Comparison of ENCODE assay signal across 17 mouse cellular contexts in the genomic region with DNA sequence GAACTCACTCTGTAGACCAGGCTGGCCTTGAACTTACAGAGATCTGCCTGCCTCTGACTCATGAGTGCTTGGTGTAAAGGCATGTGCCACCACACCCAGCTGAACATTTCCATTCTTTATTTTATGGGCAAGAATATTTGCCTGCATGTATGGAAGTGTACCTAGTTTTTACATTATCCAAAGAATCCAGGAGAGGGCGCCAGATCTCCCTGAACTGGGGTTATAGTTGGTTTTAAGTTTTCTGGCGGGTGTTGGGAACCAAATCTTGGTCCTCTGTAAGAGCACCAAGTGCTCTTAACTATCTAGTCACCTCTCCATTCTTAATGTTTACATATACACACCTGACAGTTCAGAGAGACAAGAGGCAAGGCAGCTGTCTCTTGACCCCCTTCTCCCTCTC. TPM values are rescaled to one million over a fixed set of nuclear protein-coding genes. Genes with fewer than 3 reads are reported as not detected.
DNase-seq lines count a peak whose midpoint lies in the region; ATAC-seq and TF ChIP-seq lines count a peak whose summit lies in the region.
"Had no signal": no experiment of that assay in that cellular context is flagged by ENCODE, and none has a peak within 500 bp of the region (broad histone marks: within the 10 kb centered on the region; RNA-seq: fewer than 3 reads in every experiment).

No protein-coding gene starts in this region.

- H3K9me3 ChIP-seq in hindbrain, embryonic 16.5 days (ENCODE audit: control insufficient read depth, low read length) = no peaks in the 10 kb centered on the region
- H3K9me3 ChIP-seq: G1E; midbrain, embryonic 13.5 days had no signal

- no peak overlapping the region for H3K4me2 ChIP-seq in hindbrain, embryonic 16.5 days (ENCODE audit: low read length)
- H3K4me2 ChIP-seq: heart, embryonic 11.5 days; limb, embryonic 12.5 days; midbrain, embryonic 13.5 days had no signal

- peak; percentile 41 for DNase-seq in CD4-positive, CD25-positive, alpha-beta regulatory T cell, adult 2 months (ENCODE audit: low read depth, low spot score)
- no peak for DNase-seq in left cerebral cortex, adult 2 months (ENCODE audit: extremely low spot score in 1 of 2, low spot score in 2 of 2)
- no peak for DNase-seq in left cerebral cortex, adult 9 months (ENCODE audit: low spot score in 2 of 2)
- peak; percentile 24 for DNase-seq in 416B (ENCODE audit: low read depth)
- peak; percentile 58 for DNase-seq in induced T-regulatory cell, adult 2 months (ENCODE audit: low read depth)
- DNase-seq in adrenal gland, postnatal 10 days = no peak
- DNase-seq: cerebellum, adult 9-11 months; heart, postnatal 14 days; retina, postnatal 1 day; right cerebral cortex, postnatal 4 days had no signal

- ATAC-seq in CD4-positive, CD25-positive, alpha-beta regulatory T cell, adult 4 months = no peak
- ATAC-seq in hindbrain, embryonic 16.5 days = no peak
- ATAC-seq: midbrain, embryonic 13.5 days had no signal

- no peak overlapping the region for H3K27ac ChIP-seq in left cerebral cortex, adult 2 months
- H3K27ac ChIP-seq in hindbrain, embryonic 16.5 days (ENCODE audit: low read depth, low read length) = no peak overlapping the region
- H3K27ac ChIP-seq: limb, embryonic 12.5 days; macrophage; midbrain, embryonic 13.5 days had no signal

- H3K4me3 ChIP-seq in left cerebral cortex, adult 2 months = no peak overlapping the region
- no peak overlapping the region for H3K4me3 ChIP-seq in hindbrain, embryonic 16.5 days (ENCODE audit: low read length)
- H3K4me3 ChIP-seq: limb, embryonic 12.5 days; midbrain, embryonic 13.5 days had no signal

- H3K4me1 ChIP-seq in hindbrain, embryonic 16.5 days (ENCODE audit: control insufficient read depth, insufficient read depth, low read depth, low read length) = peaks cover 2% of the 10 kb centered on the region

- no peak overlapping the region for H3K9ac ChIP-seq in hindbrain, embryonic 16.5 days (ENCODE audit: low read depth, low read length)
- H3K9ac ChIP-seq: limb, embryonic 12.5 days; midbrain, embryonic 13.5 days had no signal

- TF ChIP-seq CTCF in left cerebral cortex, adult 2 months (IDR thresholded peaks at IDR 0.05) = peak; percentile 30

- 69% methylated on average over 2 of the region's 2 CpGs for WGBS in hindbrain, embryonic 16.5 days

- no peaks in the 10 kb centered on the region for H3K36me3 ChIP-seq in hindbrain, embryonic 16.5 days (ENCODE audit: control insufficient read depth, insufficient read depth, low read length)
- H3K36me3 ChIP-seq: G1E; limb, embryonic 12.5 days; midbrain, embryonic 13.5 days had no signal

- H3K27me3 ChIP-seq in hindbrain, embryonic 16.5 days (replicated peaks; ENCODE audit: control insufficient read depth, insufficient read depth, low read length) = no peaks in the 10 kb centered on the region
- H3K27me3 ChIP-seq: limb, embryonic 12.5 days; midbrain, embryonic 13.5 days had no signal

- intact Hi-C loops in left cerebral cortex, adult 2 months (cut with DNase I) = loop anchor here (5.0 kb wide), 1 partner anchor 774 kb away; no protein-coding TSS in a partner anchor

RNA-seq across cellular contexts. Expression of gene Enc1, which starts 7.8 kb away (rescaled TPM):
- polyA plus RNA-seq in CD4-positive, CD25-positive, alpha-beta regulatory T cell, adult 4 months (2017; shearing (Covaris generic)) = 1 to 10 TPM; 2.8 to 3.5 TPM
- total RNA-seq in left cerebral cortex, adult 2 months (2021) = 100 to 1,000 TPM; 653 to 683 TPM
- total RNA-seq in adrenal gland, postnatal 10 days (2021) = 10 to 100 TPM; 19.6 to 20.3 TPM
- 66.3 and 67.6 TPM in 2 replicates for polyA plus RNA-seq in hindbrain, embryonic 16.5 days (2015; fragmentation: Nextera tagmentation; extraction: Ambion mirVana)

RNA-seq across cellular contexts. Expression of gene Hexb, which starts 34.9 kb away (rescaled TPM):
- polyA plus RNA-seq in CD4-positive, CD25-positive, alpha-beta regulatory T cell, adult 4 months (2017; shearing (Covaris generic)) = 10 to 100 TPM; 65.3 to 71.7 TPM
- 100 to 1,000 TPM; 102 to 103 TPM for total RNA-seq in left cerebral cortex, adult 2 months (2021)
- total RNA-seq in adrenal gland, postnatal 10 days (2021) = 10 to 100 TPM; 26.7 to 29.8 TPM
- polyA plus RNA-seq in hindbrain, embryonic 16.5 days (2015; fragmentation: Nextera tagmentation; extraction: Ambion mirVana) = 54.1 and 58.5 TPM in 2 replicates

Comparison
In these comparisons a context has a peak if more than half of its experiments do, and no peak if none do; other contexts are left out.
1. DNase-seq: peak in CD4-positive, CD25-positive, alpha-beta regulatory T cell, adult 2 months (single experiment), 416B (single experiment) and induced T-regulatory cell, adult 2 months (single experiment); none in left cerebral cortex, adult 2 months (0 of 2), left cerebral cortex, adult 9 months (0 of 2) and adrenal gland, postnatal 10 days (single experiment).
2. RNA of gene Enc1, which starts 7.8 kb away (total RNA-seq): 653 to 683 TPM in left cerebral cortex, adult 2 months; 19.6 to 20.3 TPM in adrenal gland, postnatal 10 days; every median in the first group is over 10 times any median in the second.